Mouse (Mus musculus) left cerebral cortex, adult 11 months (tissue): ENCODE measurements around the gene Slc22a5.
"Not testable (repeated sequence)": the region's sequence is repeated elsewhere in the genome, so short reads cannot be mapped to it uniquely, and the experiment has no call there.

Experiments used
- DNase-seq: peaks from one replicate; pipeline ENCODE4 v3.0.0; 2022; ENCODE audit warnings: low spot score

The Slc22a5 gene

DNA sequence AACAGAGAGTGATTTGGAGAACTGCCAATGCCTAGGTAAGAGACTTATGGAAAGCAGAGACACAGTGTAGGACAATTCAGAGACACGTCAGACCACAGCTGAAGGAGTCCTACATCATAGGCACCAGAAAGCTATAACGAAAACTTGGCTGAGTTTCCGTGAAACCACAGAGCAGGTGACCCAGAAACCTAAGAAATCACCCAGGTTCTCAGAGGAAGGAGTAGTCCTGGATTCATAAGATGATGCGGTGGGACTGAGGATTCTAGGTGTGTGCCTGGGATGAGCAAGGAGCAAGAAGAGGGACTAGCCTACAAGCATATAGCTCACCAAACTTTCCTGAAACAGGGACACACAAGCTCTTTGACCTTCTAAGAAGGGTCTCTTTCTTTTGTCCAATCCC lies 3.2 kb downstream of the Slc22a5 start:
- DNase-seq: no peak

DNA sequence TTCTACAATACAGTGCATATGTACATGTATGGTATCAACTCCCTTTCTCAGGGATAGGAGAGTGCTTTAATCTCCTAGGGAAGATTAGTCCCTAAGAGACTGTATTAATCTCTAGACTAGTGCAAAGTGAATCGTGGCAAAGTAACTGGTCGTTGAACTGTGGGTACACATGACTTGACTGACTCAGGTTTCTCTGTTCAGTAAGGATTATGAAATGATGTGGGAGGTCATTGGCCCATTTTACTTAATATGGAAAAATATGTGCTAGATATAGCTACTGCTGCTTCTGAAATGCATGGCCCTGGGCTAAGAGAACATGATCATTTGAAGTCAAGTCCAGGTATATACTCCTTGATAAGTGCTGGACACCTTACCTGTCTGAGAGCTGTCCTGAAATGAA lies 8.2 kb downstream of the Slc22a5 start:
- no peak for DNase-seq

DNA sequence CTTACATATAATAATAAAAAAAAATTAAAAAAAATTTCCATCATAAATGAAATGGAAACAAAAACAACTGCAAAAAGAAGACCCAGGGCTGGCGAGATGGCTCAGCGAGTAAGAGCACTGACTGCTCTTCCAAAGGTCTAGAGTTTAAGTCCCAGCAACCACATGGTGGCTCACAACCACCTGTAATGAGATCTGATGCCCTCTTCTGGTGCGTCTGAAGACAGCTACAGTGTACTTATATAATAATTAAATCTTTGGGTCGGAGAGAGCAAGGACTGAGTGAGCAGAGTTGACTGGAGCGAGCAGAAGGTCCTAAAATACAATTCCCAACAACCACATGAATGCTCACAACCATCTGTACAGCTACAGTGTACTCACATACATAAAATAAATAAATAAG lies 13.4 kb downstream of the Slc22a5 start:
- not testable (repeated sequence) for DNase-seq

DNA sequence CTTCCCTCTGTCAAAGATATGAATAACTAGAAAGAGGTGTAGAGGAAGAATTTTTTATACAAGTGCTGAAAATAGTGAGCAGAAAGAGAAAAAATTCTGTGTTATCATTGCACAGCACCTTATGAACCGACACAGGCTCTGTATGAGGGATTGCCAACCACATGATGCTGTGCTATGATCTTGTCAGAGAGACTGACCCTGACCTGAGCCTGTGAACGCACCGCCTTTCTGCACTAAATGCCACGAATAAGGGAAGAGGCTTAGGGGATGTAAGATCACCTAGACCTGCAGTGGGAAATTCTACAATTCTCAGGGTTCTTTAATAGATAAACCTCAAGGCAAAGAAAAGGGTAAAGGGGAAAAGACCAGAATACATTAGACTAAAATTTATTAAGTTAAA lies 15.0 kb downstream of the Slc22a5 start:
- DNase-seq: no peak

DNA sequence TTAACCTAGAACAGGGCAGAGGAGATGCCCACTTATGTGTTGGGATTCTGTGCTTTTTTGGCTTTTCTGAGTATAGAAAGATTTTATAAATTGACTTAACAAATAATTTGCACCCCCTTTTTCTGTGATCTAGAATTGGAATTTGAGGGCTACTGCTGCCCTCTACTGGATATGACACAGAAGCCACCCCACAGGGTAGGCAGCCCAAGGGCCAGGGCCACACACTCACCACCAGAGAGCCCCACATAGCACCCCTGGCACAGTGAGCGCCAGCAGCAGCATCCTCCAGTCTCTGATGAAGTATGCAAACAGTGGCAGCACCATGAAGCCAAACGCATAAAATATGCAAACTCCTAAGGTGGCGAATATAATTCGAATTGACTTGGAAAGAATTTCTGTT lies 16.8 kb downstream of the Slc22a5 start:
- DNase-seq: no peak

DNA sequence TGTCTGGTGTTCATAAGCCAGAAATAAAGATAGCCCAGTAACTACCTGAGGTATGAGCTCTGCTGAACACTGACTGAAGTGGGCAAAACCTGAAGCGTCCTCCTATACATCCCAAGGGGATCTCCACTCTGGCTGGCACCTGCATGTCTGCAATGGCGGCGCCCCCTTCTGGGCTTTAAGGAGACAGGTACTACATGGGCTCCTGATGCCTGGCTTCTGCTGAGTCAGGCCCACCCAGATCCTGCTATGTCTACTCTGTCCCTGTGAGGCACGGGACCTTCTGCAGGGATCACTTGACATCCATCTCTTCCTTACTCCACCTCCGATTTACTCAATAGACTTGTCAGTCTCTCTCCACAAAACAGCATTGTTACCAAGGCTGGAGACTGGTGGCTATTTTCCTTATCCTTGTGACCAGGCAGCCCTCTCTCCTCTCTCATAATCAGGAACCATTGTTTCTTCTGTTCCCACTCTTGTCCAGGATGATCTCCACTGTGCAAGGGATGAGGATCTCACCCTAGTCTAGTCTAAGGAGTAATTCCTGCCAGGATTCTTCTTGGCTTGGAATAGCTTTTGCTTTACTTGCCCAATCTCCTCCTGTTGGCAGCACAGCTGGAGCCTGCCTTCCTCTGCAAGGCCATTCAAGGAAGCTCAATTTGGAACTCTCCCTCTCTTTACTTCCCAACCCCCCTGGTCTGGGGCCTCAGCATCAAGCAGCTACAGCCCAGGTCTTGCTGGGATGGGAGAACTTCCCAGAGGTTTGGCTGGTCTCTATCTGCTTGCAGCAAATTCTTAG lies 17.4 kb downstream of the Slc22a5 start:
- not testable (repeated sequence) for DNase-seq

DNA sequence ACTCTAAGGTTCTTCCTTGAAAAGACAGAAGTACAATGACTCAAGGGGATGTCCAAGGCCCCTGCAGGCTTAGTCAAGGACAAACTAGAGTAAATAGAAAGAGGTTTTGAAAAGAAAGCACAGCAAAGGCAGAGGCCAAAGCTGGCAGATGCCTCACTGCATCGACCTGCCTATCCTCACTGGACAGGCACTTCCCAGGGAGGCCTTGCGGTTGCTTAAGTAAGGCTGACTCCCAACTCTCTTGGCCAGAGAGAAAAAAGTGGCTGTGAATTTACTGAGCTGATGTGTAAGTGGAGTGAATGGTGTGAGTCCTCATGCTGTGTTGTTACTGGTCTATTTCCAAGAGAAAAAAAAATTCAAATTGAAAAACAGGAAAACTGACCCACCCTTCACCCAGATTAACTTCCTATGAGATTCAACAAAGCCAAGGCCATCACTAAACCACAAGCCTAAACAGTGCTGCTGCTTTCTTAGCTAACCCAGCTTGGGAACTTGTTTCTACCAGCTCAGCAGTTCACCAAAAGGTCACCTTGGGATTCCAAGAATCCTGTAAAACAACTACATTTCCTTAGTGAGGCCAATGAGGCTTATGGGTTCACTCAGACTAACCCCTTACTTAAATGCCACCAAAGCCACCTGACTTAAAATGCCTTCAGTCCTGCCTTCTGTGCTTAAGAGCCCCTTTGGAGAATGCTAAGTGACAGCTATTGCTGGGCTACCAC lies 19.5 kb downstream of the Slc22a5 start:
- DNase-seq: no peak

DNA sequence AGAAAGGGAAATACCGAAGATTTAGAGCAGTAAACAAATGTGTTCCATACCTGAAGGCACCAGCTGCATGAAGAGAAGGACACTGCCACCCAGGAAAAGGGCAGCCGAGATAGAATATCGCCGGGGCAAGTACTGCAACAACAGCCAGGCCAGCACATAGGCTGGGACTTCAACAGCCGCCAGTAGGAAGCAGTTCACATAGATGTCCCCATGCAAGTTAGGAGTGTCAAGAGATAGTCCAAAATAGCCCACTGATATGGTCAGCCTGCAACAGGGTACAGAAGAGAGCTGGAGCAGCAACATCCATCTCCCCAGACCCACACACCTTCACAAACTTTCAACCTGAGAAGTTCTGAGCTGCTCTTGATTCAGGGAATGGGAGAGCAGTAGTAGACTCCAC lies 22.3 kb downstream of the Slc22a5 start:
- DNase-seq: no peak

DNA sequence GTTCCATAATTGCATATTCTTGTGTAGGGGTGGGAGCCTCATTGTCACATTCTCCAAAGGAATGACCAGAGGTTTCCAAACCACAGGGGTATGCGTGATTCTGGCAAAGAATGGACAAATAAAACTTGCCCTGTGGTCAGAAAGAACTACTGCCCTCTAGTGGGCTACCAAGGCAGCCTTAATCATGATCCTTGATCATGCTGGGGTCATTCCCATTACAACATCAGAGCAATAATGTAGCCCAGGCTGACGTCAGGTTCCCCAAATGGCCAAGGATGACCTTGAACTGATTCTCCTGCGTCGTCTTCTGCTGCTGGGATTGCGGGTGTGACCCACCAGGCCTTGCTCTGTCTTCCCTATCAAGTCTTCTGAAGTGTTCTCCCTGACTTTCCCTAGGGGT lies 23.1 kb downstream of the Slc22a5 start:
- DNase-seq: not testable (repeated sequence)

DNA sequence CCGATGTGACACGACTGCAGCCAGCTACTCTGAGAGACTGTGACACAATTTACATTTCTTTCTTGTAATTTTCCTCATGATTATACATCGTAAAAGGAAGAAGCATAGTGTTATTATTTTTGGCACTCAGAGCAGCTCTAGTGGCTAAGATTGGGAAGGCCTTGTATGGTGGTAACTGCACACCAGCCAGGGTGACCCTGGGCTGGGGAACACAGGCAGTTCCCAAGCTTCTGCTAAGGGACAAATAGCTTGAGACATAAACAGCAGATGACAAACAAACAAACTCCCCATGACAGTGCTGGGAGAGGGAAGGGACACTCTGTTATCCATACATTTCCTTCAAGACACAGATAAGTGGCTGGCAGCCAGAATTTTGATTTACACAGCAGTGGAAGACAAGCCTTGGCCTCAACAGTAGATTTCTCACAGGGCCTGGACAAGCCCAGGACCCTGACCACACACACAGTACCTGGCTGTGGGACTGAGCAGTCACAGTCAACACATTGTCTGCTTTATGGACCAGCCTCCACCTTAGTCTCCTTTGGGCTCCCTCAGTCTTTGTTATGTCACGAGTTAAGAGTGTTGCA lies 26.6 kb downstream of the Slc22a5 start:
- DNase-seq: not testable (repeated sequence)

DNA sequence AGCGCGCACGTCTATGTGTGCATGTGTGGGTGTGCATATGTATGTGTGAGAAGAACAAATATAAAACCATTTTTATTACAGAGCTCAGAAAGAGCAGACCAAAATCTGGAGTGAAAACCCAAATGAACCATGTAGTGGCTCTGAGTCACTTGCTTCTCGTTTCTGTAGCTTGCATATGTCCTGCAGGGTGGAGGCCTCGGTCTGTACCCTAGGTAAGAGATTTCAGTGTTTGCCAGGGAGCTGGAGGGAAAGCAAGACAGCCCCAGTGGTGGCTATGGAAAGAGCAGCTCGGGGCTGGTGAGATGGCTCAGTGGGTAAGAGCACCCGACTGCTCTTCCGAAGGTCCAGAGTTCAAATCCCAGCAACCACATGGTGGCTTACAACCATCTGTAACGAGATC lies 30.5 kb downstream of the Slc22a5 start:
- DNase-seq: not testable (repeated sequence)

DNA sequence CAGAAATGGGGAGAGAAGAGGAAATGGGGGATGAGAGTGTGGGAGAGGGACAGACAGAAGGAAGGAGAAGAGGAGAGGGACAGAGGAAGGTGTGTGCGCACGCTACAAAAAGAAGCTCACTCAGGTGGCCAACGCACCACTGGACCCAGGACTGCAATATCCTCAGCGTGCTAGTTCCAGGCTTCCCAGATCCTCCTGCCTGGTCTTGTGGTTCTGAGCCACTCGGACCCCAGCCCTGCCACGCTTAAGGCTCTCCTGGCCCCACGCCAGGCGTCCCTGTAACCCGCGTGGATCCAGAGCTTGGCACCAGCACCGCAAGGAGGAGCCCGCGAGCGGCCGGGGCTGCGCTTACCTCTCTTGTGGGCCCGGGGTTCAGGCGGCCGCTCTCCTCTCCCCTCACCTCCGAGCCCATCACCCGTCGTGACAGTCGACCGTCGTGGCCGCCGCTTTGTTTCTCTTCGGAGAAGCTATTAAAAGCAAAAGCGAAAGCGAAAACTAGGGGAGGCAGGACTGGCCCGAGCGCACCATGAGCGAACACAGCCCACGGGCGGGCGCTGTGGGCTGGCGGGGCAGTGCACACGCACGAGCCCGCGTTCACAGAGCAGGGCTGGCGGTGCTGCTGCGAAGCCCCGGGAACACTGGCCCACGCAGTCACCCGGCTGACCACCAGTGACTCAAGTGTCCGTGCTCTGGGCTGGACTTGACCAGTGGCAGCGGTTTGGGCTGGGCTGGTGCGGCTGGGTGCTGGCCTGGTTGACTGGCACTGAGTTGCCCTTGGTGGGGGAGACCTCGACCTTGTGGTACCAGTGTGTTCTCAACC lies 32.5 kb downstream of the Slc22a5 start, which contains the start of gene Gm12216:
Gm12216 (minus strand) TSS at position 496 of the 820 bp plus-strand sequence.
- not testable (repeated sequence) for DNase-seq

DNA sequence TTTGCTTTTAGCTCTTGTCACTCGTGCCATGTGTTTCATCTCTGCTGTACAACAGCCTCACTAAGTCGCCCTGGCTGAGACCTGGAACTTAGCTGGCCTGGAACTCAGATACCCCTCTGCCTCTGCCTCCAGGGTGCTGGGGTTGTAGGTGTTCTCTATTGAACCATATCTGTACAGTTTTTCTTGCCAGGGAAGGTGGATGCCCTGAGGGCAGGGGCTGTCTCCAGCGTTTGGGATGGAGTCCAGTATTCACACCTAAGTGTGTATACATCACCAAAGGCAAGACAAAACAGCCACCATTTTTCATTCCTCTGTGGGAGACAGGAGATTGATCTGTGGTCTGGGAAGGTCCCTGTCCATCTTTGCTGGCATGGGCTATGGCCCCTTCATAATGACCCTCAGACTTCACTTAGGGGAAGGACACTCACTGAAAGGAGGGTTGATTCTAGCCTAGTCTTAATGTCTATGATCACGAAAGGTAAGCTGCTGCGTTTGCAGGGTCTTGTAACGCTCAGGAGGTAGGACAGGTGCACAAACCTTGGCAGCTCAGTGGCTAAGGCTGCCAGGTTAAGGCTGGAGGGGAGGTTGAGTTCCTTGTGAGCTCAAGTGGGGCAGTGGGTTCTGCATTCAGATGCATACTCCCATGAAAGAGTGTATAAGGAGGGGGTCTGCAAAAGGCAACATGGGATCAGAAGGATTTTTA lies 33.3 kb downstream of the Slc22a5 start:
- DNase-seq: no peak

DNA sequence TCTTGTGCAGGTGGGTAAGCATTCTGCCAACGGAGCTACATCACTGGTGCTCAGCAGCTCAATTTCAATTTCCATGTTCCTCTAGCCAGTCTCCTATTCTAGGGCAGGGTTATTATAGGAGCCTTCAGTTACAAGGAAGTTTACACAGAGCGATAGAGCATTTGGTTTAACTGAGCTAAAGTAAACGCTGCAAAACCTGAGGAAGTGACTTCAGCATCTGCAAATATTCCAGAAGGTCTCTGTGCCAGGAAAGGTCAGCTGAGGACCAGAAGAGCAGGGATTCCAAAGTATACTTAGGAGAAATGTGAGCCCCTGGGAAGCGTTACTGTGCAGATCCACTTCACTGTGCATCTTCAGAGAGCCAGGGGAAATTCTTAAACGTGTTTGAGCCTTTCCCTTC lies 37.8 kb downstream of the Slc22a5 start:
- DNase-seq: no peak

DNA sequence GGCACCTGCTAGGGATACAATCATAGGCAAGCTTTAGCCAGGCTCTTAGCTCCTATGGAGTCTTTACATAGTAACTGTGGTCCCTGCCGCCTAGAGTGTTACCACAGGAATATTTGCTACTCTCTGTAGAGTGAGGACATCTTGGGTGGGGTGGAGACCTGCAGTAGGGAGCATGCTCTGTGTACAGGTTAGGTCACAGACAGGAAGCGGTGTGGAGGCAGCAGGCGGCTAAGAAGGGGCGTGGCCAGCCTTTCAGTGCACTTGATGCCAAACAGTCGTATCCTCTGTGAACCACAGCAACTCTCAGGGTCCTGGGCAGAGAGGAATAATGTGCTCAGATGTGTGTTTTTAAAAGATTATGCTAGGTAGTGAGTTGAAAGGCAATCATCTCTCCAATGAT lies 39.7 kb downstream of the Slc22a5 start:
- no peak for DNase-seq

DNA sequence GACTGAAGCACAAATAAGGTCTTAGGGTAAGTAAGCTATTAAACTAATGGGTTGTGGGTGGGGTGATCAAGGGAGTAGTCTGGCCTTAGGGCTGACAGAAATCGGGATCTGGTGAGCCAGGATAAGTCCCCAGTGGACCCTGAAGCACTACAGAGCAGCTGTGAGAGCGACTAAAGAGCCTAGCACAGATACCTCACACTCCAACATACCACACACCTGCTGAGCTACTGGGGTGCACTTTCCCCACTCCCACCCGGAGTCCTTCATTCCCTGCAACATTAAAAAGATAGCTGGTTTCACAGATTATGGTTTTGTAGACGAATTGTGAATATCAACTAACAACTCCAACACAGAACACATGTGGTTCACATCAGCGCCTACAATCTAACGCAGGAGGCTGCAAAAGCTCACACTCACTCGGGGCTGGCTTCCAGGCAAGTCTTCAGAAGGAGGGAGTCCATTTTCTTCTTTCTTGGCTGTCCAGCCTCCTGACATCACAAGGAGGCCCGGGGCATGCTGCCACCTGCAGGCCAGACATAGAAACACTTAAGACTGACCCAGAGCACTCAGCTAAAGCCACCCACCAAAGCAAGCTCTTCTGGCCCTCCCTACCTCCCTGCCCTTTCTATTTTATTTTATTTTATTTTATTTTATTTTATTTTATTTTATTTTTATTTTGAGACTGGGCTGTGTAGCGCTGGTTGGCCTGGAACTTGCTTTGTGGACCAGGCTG lies 41.7 kb downstream of the Slc22a5 start:
- peak; percentile 51 for DNase-seq

DNA sequence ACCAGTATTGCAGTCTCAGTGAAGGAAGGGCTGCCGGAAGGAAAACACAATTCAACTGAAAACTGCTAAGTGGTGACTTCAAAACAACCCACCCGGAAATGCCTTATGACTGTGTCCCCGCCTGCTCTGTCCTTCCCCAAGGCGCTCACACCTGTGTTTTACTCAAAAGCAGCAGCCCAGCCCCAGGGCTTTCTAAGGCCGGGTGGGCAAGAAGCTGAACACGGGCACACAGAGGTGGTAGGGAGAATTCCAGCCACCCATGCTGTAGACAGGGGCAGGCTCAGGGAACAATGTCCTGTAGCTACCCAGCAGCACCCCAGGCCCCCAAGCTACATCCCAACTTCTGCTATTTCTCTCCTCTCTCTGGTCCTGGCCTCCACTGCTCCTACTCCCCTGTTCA lies 45.8 kb downstream of the Slc22a5 start:
- no peak for DNase-seq

DNA sequence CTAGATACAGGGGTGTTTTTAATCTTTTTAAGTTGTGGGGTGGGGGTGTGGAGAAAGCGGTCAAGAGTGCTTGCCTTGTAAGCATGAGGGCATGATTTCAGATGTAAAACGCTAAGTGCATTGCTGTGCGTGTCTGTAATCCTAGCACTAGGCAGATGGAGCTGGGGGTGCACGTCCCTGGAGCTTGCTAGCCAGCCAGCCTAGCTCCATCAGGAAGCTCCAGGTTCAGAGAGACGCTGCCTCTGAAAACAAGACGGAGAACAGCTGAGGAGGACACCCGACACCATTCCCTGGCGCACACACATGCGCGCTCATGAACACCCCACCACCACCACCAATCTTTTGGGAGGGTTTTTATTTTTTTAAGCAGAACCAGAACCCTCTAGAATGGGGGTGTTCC lies 48.4 kb downstream of the Slc22a5 start:
- DNase-seq: no peak

DNA sequence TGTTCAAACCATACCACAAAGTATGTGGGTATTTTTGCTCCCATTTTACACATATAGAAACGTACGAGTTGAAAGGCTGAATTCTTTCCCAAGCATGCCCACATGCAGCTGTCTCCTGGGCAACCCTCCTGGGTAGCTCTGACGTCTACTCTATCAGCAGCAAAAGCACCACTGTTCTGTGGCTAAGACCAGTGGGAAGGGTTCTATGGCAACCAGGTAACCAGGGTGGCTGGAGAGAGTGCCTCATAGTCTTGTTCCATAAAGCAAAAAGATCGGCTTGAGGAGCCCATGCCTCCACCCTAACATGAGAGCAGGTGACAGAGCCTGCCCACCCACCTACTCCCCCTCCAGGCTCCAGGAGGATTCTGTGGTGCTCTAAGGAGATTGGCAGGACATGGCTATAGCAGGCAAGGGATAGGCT lies 49.3 kb downstream of the Slc22a5 start:
- peak; percentile 39 for DNase-seq

DNA sequence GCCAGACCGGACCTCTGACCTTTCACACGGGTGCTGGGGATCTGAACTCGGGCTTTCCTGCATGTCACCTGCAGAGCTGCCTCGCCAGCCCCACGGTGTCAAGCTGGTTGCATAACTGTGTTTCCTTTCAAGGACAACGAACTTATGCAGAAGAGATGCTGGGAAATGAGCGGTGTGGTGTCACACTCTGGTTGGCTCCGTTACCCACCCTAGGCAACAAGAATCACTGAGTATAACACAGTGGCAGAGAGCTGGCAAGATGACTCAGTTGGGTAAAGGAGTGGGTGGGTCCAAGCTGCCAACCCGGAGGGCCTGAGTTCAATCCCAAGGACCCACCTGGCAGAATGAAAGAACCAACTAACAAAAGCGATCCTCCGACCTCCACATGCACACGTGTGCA lies 49.9 kb downstream of the Slc22a5 start:
- no peak for DNase-seq
